Mouse (Mus musculus): ENCODE measurements around the gene Samd11. TPM values are rescaled to one million over a fixed set of nuclear protein-coding genes. Genes with fewer than 3 reads are reported as not detected.

The Samd11 gene
- polyA plus RNA-seq, 1 experiment from 2014 or later: 37.0 TPM

DNA sequence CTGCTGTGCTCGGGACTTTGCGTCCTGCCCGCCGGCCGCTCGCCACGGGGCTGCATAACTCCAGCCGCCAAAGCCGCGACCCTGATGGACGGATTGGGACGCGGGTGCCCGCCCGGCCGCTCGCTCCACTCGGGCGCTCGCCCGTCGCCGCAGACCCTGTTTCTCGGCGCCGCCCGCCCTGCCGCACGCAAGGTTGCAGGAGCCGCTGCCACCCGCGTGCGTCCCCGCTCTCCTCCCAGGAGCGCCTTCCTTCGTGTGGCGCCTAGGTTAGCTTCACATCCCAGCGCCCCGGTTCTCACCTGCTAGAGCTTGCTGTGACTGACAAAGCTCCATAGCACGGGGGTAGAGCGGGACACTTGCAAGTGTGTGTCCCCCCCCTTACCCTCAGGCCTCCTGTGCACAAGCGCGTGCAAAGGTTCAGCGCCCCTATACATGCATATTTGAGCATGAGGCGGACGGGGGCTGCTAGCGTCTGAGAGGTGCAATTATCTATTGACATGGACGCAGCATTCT is 20.7 kb downstream of the Samd11 start, which contains the start of gene Plekhn1:
TSS of gene Plekhn1 (minus strand) at position 157 of the 513 bp plus-strand sequence.
- Histone ChIP-seq H3K27ac (replicated peaks) (peak within 1 kb of the TSS; percentile 96), H3K9ac (peak within 1 kb of the TSS; percentile 85), H3K9me3 (replicated peaks) (no peaks in the 10 kb centered on the region), H3K4me1 (replicated peaks) (peaks cover 41% of the 10 kb centered on the region), H3K27me3 (no peaks in the 10 kb centered on the region), H3K36me3 (replicated peaks) (peaks cover 56% of the 10 kb centered on the region), H3K4me3 (replicated peaks) (peak within 1 kb of the TSS; percentile 97), H3K4me2 (peak within 1 kb of the TSS; percentile 99)
- under 1% methylated on average over 47 of the region's 48 CpGs for WGBS (ENCODE audit: insufficient replicate concordance)
- peak; percentile 46 for ATAC-seq (ENCODE audit: insufficient read depth)

DNA sequence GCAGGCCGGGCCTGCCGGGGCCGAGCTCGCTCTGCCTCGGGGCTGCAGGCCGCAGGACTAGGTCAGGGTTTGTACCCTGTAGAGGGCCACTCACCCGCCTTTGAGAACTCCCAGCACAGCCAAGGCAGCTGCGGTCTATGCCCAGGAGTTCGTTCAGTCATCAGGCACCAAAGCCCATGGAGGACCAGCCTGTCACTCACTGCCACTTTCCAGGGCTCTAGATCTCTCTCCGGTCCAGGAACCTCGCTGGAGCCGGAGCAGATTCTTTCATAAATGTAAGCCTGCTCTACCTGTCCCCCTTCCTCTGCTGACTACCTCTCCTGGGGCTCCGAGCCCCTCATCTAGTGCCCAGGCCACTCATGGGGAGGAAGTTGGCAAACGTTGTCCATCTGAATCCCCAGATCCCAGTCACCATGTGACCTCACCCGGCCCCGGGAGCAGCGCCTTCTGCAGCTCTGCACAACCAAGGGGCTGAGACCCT is 21.4 kb downstream of the Samd11 start:
- no peak for ATAC-seq (ENCODE audit: insufficient read depth)
- peaks cover 55% of the 10 kb centered on the region for H3K36me3 ChIP-seq (replicated peaks)
- peak overlapping the region; percentile 99 for H3K4me2 ChIP-seq
- WGBS (ENCODE audit: insufficient replicate concordance): 15% methylated on average over 17 of the region's 17 CpGs
- no peaks in the 10 kb centered on the region for H3K27me3 ChIP-seq
- peaks cover 41% of the 10 kb centered on the region for H3K4me1 ChIP-seq (replicated peaks)
- peak overlapping the region; percentile 85 for H3K9ac ChIP-seq
- H3K9me3 ChIP-seq (replicated peaks): no peaks in the 10 kb centered on the region
- H3K27ac ChIP-seq (replicated peaks): peak overlapping the region; percentile 55
- H3K4me3 ChIP-seq (replicated peaks): peak overlapping the region; percentile 97

DNA sequence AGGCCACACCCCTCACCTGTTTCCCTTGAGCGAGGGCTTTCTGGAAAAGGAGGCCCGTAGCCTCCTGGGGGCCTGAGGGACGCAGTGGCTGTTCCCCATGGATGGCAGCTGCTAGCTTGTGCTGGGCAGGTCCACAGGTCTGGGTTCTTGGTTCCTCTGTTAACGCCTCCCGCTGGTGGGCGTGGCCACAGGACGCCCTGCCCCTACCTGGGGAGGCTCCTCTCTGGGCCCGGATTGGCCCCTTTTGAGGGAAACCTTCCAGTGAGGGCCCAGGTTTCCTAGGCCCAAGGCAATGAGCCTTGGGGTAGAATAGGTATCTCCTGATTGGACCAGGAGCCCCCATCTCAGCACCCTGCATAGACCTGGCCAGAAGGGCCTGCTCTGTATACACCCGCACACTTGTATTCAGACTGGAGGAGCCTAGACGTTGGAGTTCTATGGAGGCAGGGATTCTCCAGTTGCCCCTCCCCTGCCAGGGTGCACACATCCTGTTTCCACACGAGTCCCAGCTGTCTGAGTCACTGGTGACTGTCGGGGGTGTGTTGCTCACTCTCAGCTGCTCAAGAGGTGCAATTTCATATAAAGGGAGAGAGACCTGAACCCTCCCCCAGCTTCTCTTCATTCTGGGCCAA is 26.9 kb downstream of the Samd11 start:
- 39% methylated on average over 12 of the region's 12 CpGs for WGBS (ENCODE audit: insufficient replicate concordance)
- Histone ChIP-seq H3K4me1 (replicated peaks) (peaks cover 25% of the 10 kb centered on the region), H3K9me3 (replicated peaks) (no peaks in the 10 kb centered on the region), H3K4me3 (replicated peaks) (no peak overlapping the region), H3K9ac (no peak overlapping the region), H3K4me2 (peak overlapping the region; percentile 21; the same call in 1 of the 2 replicates), H3K27me3 (peaks cover 13% of the 10 kb centered on the region; the same call in 1 of the 2 replicates), H3K27ac (replicated peaks) (no peak overlapping the region), H3K36me3 (replicated peaks) (peaks cover 36% of the 10 kb centered on the region)
- peak; percentile 51 for ATAC-seq (ENCODE audit: insufficient read depth)

DNA sequence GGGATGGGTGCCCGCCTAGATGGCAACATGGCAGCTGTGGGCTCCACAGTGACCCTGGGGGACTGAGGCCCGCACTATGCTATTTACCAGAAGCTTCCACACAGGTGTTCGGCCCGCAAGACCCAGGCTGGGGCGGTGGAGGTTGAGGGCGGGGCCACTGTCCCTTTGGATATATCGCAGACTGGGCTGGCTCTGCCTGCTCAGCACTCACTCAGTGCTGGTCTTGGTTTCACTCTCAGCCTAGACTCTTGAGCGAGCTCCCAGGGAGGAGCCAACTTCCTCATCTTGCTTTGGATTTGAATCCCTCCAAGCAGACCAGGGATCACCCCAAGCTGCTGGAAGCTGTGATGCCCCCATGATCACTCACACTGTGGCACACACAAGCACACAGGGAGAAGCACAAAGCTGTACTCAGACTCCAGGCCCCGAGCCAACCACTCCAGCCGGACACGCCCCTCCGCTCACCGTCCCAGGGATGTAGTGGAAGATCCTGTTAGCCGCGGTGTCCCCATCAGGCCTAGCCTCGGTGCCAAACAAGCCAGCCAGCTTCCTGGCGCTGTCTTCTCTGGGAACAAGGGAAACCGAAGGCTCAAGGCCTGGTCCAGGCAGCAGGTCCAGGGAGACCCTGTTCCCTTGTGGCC is 27.6 kb downstream of the Samd11 start:
- Histone ChIP-seq H3K9ac (no peak overlapping the region), H3K4me1 (replicated peaks) (peaks cover 20% of the 10 kb centered on the region), H3K27ac (replicated peaks) (no peak overlapping the region), H3K9me3 (replicated peaks) (no peaks in the 10 kb centered on the region), H3K36me3 (replicated peaks) (peaks cover 36% of the 10 kb centered on the region), H3K4me3 (replicated peaks) (no peak overlapping the region), H3K4me2 (peak overlapping the region; percentile 21), H3K27me3 (peaks cover 13% of the 10 kb centered on the region; the same call in 1 of the 2 replicates)
- no peak for ATAC-seq (ENCODE audit: insufficient read depth)
- WGBS (ENCODE audit: insufficient replicate concordance): 62% methylated on average over 18 of the region's 18 CpGs

DNA sequence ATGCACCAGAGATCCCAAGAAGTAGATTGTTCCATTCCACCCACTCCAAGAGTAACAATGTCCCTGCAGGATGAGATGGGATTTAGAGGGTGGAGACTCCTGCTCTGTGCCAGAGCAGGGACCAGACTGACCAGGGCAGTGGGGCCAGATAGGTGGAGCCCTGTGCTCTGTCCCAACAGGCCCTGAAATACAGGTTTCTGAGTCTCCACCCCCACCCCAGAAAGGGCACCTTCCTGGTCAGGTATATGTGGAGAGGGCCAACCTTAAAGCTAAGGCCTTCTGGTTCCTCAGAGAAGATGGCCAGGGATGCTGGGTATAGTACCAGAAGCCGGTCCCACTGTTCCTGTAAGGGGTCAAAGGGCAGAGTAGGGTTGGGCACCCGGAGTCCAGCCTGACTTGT is 31.2 kb downstream of the Samd11 start:
- H3K27me3 ChIP-seq: peaks cover 13% of the 10 kb centered on the region; the same call in 1 of the 2 replicates
- H3K36me3 ChIP-seq (replicated peaks): 0 out of 2 replicates have a peak, but pooled peaks cover 3% of the 10 kb centered on the region
- 71% methylated on average over 2 of the region's 2 CpGs for WGBS (ENCODE audit: insufficient replicate concordance)
- H3K4me2 ChIP-seq: no peak overlapping the region
- no peaks in the 10 kb centered on the region for H3K9me3 ChIP-seq (replicated peaks)
- peaks cover 23% of the 10 kb centered on the region for H3K4me1 ChIP-seq (replicated peaks)
- H3K9ac ChIP-seq: no peak overlapping the region
- no peak overlapping the region for H3K4me3 ChIP-seq (replicated peaks)
- H3K27ac ChIP-seq (replicated peaks): no peak overlapping the region
- ATAC-seq (ENCODE audit: insufficient read depth): no peak

DNA sequence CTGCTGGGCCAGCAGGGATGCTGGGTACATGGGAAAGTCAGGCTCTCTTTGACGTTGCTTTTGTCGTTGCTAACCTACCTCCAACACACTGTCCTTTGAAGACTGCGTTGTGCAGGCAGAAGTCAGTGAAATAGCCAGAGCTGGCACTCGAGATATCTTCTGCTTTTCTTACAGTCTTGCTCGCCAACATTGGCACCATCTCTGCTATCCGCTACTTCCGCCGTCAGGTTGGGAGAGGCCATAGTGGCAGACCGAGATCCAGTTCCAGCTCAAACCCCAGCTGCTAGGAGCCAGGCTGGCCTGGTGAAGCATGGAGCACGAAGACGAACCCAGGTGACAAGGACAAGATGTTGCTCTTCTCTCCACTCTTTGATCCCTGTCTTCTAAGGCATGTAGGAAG is 35.5 kb downstream of the Samd11 start:
- Histone ChIP-seq H3K9me3 (replicated peaks) (no peaks in the 10 kb centered on the region), H3K4me2 (no peak overlapping the region), H3K27ac (replicated peaks) (no peak overlapping the region), H3K27me3 (peaks cover 37% of the 10 kb centered on the region), H3K9ac (no peak overlapping the region), H3K4me3 (replicated peaks) (no peak overlapping the region), H3K36me3 (replicated peaks) (no peaks in the 10 kb centered on the region), H3K4me1 (replicated peaks) (0 out of 2 replicates have a peak, but pooled peaks cover 4% of the 10 kb centered on the region)
- 77% methylated on average over 11 of the region's 11 CpGs for WGBS (ENCODE audit: insufficient replicate concordance)
- no peak for ATAC-seq (ENCODE audit: insufficient read depth)

DNA sequence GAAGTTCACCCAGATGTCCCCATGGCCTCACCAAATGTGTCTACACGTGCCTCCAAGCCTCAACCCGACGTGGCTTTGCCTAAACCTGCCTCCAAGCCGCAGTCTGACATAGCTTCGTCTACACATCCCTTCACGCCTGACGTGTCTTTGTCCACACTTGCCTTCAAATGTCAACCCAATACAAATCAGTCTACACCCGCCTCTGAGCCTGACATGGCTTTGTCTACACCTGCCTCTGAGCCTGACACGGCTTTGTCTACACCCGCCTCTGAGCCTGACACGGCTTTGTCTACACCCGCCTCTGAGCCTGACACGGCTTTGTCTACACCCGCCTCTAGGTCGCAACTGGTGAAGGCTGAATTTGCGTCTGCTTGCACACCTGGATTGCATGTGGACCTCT is 37.6 kb downstream of the Samd11 start:
- no peaks in the 10 kb centered on the region for H3K36me3 ChIP-seq (replicated peaks)
- WGBS (ENCODE audit: insufficient replicate concordance): 68% methylated on average over 16 of the region's 16 CpGs
- H3K27me3 ChIP-seq: peaks cover 33% of the 10 kb centered on the region
- 0 out of 2 replicates have a peak, but pooled peaks cover 4% of the 10 kb centered on the region for H3K4me1 ChIP-seq (replicated peaks)
- no peak overlapping the region for H3K4me3 ChIP-seq (replicated peaks)
- ATAC-seq (ENCODE audit: insufficient read depth): no peak
- H3K4me2 ChIP-seq: no peak overlapping the region
- no peaks in the 10 kb centered on the region for H3K9me3 ChIP-seq (replicated peaks)
- no peak overlapping the region for H3K27ac ChIP-seq (replicated peaks)
- H3K9ac ChIP-seq: no peak overlapping the region

DNA sequence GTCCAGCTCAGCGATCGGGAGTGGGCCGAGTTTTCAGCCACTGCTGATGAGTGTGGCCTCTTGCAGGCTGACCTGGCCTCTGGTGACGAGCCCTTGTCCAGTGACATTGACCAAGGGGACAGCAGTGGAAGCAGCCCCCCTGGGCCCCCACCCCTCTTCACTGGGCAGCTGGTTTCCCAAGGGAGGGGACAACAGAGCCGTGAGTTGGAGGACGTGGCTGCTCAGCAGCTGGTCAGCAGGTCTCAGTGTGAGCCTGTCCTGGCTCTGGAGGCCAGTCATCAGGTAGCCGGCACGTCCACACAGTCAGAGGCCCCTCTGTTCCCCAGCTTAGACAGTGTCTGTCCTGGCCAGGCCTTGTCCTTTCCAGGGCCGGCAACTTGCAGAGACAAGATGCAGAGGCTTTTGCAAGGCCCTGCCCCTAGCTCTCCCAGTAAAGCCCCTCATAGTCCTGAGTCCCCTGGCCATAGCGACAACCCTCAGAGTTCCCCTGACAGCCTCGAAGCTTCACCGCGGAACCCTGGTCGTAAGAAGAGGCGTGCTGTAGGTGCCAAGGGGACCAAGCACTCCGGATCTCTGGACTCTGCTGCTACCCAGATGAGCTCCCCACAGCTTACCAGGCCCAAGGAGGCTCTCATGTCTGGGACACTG is 38.3 kb downstream of the Samd11 start:
- H3K36me3 ChIP-seq (replicated peaks): no peaks in the 10 kb centered on the region
- 0 out of 2 replicates have a peak, but pooled peaks cover 4% of the 10 kb centered on the region for H3K4me1 ChIP-seq (replicated peaks)
- 71% methylated on average over 16 of the region's 16 CpGs for WGBS (ENCODE audit: insufficient replicate concordance)
- no peak for ATAC-seq (ENCODE audit: insufficient read depth)
- H3K9ac ChIP-seq: no peak overlapping the region
- no peak overlapping the region for H3K4me3 ChIP-seq (replicated peaks)
- H3K9me3 ChIP-seq (replicated peaks): no peaks in the 10 kb centered on the region
- no peak overlapping the region for H3K27ac ChIP-seq (replicated peaks)
- peaks cover 37% of the 10 kb centered on the region for H3K27me3 ChIP-seq
- no peak overlapping the region for H3K4me2 ChIP-seq

DNA sequence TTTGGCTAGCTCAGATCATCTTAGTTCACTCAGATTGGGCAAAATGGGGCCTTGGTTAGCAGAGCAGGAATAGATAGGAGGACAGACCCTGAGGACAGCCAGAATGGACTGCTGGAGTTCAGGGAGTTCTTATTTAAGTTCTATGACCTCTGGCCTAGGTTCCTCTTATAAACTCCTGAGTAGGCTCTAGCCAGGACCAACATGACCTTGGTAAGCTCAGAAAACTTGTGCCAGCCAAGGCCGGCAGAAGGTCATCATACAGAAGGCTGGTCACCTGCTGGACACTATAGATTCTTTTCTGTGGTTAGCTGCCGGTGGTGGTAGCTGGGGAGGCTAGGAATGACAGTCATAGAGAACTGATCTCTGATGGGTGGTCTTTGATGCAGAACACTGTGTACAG is 39.3 kb downstream of the Samd11 start:
- WGBS (ENCODE audit: insufficient replicate concordance): 70% methylated on average over 2 of the region's 2 CpGs
- H3K4me1 ChIP-seq (replicated peaks): 0 out of 2 replicates have a peak, but pooled peaks cover 4% of the 10 kb centered on the region
- H3K4me3 ChIP-seq (replicated peaks): no peak overlapping the region
- no peak overlapping the region for H3K27ac ChIP-seq (replicated peaks)
- H3K9me3 ChIP-seq (replicated peaks): no peaks in the 10 kb centered on the region
- H3K36me3 ChIP-seq (replicated peaks): no peaks in the 10 kb centered on the region
- no peak for ATAC-seq (ENCODE audit: insufficient read depth)
- H3K9ac ChIP-seq: no peak overlapping the region
- no peak overlapping the region for H3K4me2 ChIP-seq
- peaks cover 40% of the 10 kb centered on the region for H3K27me3 ChIP-seq

DNA sequence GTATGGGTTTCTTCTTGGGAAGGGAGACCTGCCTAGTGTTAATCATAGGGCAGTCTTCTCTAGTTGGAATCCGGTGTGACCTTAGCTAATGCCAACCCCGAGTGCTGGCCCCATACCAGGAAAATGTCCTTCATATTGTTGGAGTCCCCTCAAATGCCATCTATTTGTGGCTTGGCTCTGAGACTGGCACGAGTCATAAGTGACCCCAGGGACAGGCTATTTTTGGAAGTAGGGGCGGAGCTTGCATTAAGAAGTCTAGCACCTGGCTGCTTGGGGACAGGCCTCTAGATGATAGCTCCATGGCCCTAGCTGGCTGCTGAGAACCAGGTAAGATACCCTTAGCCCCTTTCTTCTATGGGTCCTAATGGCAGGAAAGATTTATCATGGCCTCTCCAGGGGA is 39.8 kb downstream of the Samd11 start, which contains the start of gene Perm1:
TSS of gene Perm1 (plus strand) at position 220 of the 400 bp plus-strand sequence.
- H3K36me3 ChIP-seq (replicated peaks): no peaks in the 10 kb centered on the region

DNA sequence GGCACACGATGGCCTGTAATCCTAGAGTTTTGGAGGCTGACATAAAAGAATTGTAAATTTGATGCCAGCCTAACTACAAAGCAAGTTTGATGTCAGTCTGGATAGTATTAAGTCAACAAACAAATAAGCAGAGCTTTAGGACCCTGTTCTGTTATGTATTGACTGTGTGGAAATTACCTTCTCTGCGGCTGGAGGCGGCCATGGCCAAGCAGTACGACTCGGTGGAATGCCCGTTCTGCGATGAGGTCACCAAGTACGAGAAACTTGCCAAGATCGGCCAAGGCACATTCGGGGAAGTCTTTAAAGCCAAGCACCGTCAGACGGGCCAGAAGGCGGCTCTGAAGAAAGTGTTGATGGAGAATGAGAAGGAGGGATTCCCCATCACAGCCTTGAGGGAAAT is 42.3 kb downstream of the Samd11 start:
- no peak for ATAC-seq (ENCODE audit: insufficient read depth)
- 74% methylated on average over 13 of the region's 13 CpGs for WGBS (ENCODE audit: insufficient replicate concordance)
- no peak overlapping the region for H3K4me3 ChIP-seq (replicated peaks)
- H3K9me3 ChIP-seq (replicated peaks): no peaks in the 10 kb centered on the region
- H3K4me1 ChIP-seq (replicated peaks): no peaks in the 10 kb centered on the region
- H3K4me2 ChIP-seq: no peak overlapping the region
- H3K36me3 ChIP-seq (replicated peaks): no peaks in the 10 kb centered on the region
- H3K27me3 ChIP-seq: peaks cover 45% of the 10 kb centered on the region
- H3K27ac ChIP-seq (replicated peaks): no peak overlapping the region
- no peak overlapping the region for H3K9ac ChIP-seq

More for the DNA sequence above, 39.8 kb downstream of the Samd11 start, which contains the start of gene Perm1:
- H3K4me1 ChIP-seq (replicated peaks): no peaks in the 10 kb centered on the region
- peaks cover 41% of the 10 kb centered on the region for H3K27me3 ChIP-seq
- ATAC-seq (ENCODE audit: insufficient read depth): no peak
- H3K27ac ChIP-seq (replicated peaks): no peak within 1 kb of the TSS
- 54% methylated on average over 4 of the region's 4 CpGs for WGBS (ENCODE audit: insufficient replicate concordance)
- H3K4me3 ChIP-seq (replicated peaks): no peak within 1 kb of the TSS
- no peaks in the 10 kb centered on the region for H3K9me3 ChIP-seq (replicated peaks)
- no peak within 1 kb of the TSS for H3K9ac ChIP-seq
- H3K4me2 ChIP-seq: no peak within 1 kb of the TSS

All from liver, embryonic 15.5 days (tissue).